Mouse (Mus musculus) adrenal gland, adult (tissue): ENCODE results near the gene Cdc34b.
A peak's percentile ranks its signal among the peaks of the same experiment; 100 is the strongest.
"Not testable (repeated sequence)": the region's sequence is repeated elsewhere in the genome, so short reads cannot be mapped to it uniquely, and the experiment has no call there.

Source experiments
- DNase-seq, 2 experiments: peaks; one replicate each; pipeline ENCODE4 v3.0.0; 2022 to 2023; ENCODE audit warnings: low spot score in 1 of 2; ENCODE audit not compliant: inconsistent age in 2 of 2

Gene Cdc34b

GRCm38 (mm10) chr11:94741732-94742272, at the start of gene Cdc34b:
Cdc34b (plus strand) TSS chr11:94741782.
- no peak for DNase-seq

GRCm38 (mm10) chr11:94692502-94692901, 49.1 kb upstream of the Cdc34b start:
- not testable (repeated sequence) for DNase-seq

GRCm38 (mm10) chr11:94695508-94695907, 46.1 kb upstream of the Cdc34b start:
- DNase-seq = no peak

GRCm38 (mm10) chr11:94697140-94697539, 44.4 kb upstream of the Cdc34b start:
- no peak for DNase-seq

GRCm38 (mm10) chr11:94697703-94698464, 43.7 kb upstream of the Cdc34b start:
- no peak for DNase-seq

GRCm38 (mm10) chr11:94699399-94699798, 42.2 kb upstream of the Cdc34b start:
- DNase-seq = no peak

- DNase-seq = no peak
Measured at GRCm38 (mm10) chr11:94701401-94702215, 40.0 kb upstream of the Cdc34b start.

- DNase-seq = no peak
Measured at GRCm38 (mm10) chr11:94702216-94702610, 39.4 kb upstream of the Cdc34b start.

GRCm38 (mm10) chr11:94704020-94704419, 37.6 kb upstream of the Cdc34b start:
- DNase-seq = no peak

GRCm38 (mm10) chr11:94704472-94704871, 37.1 kb upstream of the Cdc34b start, which contains the start of gene Gm11541:
Gm11541 (minus strand) TSS chr11:94704499.
- no peak for DNase-seq

GRCm38 (mm10) chr11:94713246-94713860, 28.2 kb upstream of the Cdc34b start:
- DNase-seq = no peak

GRCm38 (mm10) chr11:94715622-94716021, 26.0 kb upstream of the Cdc34b start:
- DNase-seq = no peak

- peak; percentile 41 to 75 for DNase-seq
Measured at GRCm38 (mm10) chr11:94716754-94717153, 24.8 kb upstream of the Cdc34b start.

- peak in 1 of 2 experiments; percentile 56 for DNase-seq
Measured at GRCm38 (mm10) chr11:94717239-94717638, 24.3 kb upstream of the Cdc34b start.

- DNase-seq = no peak
Measured at GRCm38 (mm10) chr11:94718113-94718909, 23.3 kb upstream of the Cdc34b start.

- no peak for DNase-seq
Measured at GRCm38 (mm10) chr11:94719216-94719615, 22.4 kb upstream of the Cdc34b start.

GRCm38 (mm10) chr11:94727306-94727705, 14.3 kb upstream of the Cdc34b start:
- DNase-seq = no peak

GRCm38 (mm10) chr11:94728545-94728944, 13.0 kb upstream of the Cdc34b start:
- DNase-seq = no peak

GRCm38 (mm10) chr11:94729565-94729964, 12.0 kb upstream of the Cdc34b start:
- DNase-seq = no peak

GRCm38 (mm10) chr11:94730261-94730660, 11.3 kb upstream of the Cdc34b start:
- peak; percentile 60 to 90 for DNase-seq
